Mouse (Mus musculus): ENCODE measurements around the gene Lrsam1.

DNA sequence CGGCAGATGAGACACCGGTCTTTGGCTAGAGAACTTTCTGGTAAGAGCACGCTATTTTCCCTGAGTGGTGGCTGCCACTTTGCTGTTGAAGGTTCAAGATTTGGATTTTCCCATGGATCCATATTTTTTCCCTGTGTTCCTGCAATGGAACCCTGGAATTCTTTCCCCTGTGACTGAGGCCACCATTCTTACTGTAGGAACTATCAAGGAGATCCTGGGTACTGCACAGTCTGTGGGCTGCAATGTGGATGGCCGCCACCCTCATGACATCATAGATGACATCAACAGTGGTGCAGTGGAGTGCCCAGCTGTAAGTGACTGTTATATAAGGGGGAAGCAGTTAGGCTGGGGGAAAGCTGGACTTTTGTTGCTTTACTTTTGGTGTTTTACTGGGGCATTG lies 2.1 kb upstream of the Lrsam1 start:
- no peak for TF ChIP-seq CTCF (IDR thresholded peaks at IDR 0.05; ENCODE audit: control insufficient read depth, insufficient read depth, insufficient read length)
- TF ChIP-seq MYOG (IDR thresholded peaks at IDR 0.05; ENCODE audit: control insufficient read depth, extremely low read depth, insufficient read length), result no peak
- no peak for TF ChIP-seq MAX (IDR thresholded peaks at IDR 0.05)
